Mouse (Mus musculus): ENCODE data around the gene Pipox. TPM values are rescaled to one million over a fixed set of nuclear protein-coding genes. Genes with fewer than 3 reads are reported as not detected.

Pipox gene
- total RNA-seq (2023), result not detected

GRCm38 (mm10) chr11:77893787-77894718 lies at the start of gene Pipox:
Gene Pipox (minus strand): TSS chr11:77894096.

GRCm38 (mm10) chr11:77930751-77931540 lies 37.0 kb upstream of the Pipox start, which contains the start of gene Sez6:
Gene Sez6 (plus strand): TSS chr11:77930800.

Other genes starting within 250 kb of the Pipox start
- gene Nufip2, start 207.9 kb downstream of the Pipox start, total RNA-seq (2023), result 149 TPM
- not detected for gene Cryba1, start 168.8 kb downstream of the Pipox start, total RNA-seq (2023)
- 62.6 TPM for gene Myo18a, start 130.8 kb downstream of the Pipox start, total RNA-seq (2023)
- not detected for gene Gm10277, start 106.3 kb downstream of the Pipox start, total RNA-seq (2023)
- not detected for gene Sez6, start 36.7 kb upstream of the Pipox start, total RNA-seq (2023)
- 133 TPM for gene Phf12, start 88.7 kb upstream of the Pipox start, total RNA-seq (2023)
- gene Dhrs13, start 138.2 kb upstream of the Pipox start, total RNA-seq (2023), result 6.0 TPM
- 30.3 TPM for gene Flot2, start 143.8 kb upstream of the Pipox start, total RNA-seq (2023)
- gene Eral1, start 186.3 kb upstream of the Pipox start, total RNA-seq (2023), result 27.6 TPM
- gene Fam222b, start 200.6 kb upstream of the Pipox start, total RNA-seq (2023), result 21.7 TPM